Mouse (Mus musculus) T-cell, adult 2 months (primary cell): ENCODE data around the gene Gm17657.

Experiments used
- DNase-seq: peaks from one replicate; pipeline ENCODE4 v3.0.0; 2022; ENCODE audit warnings: low spot score

Gene Gm17657

GRCm38 (mm10) chr17:29485336-29486233 lies 63.9 kb downstream of the Gm17657 start:
- no peak for DNase-seq

- no peak for DNase-seq
Observed at GRCm38 (mm10) chr17:29484431-29484830, 65.0 kb downstream of the Gm17657 start.

GRCm38 (mm10) chr17:29483282-29483681 lies 66.2 kb downstream of the Gm17657 start:
- DNase-seq: no peak

- DNase-seq: no peak
Observed at GRCm38 (mm10) chr17:29482632-29483031, 66.8 kb downstream of the Gm17657 start.

- no peak for DNase-seq
Observed at GRCm38 (mm10) chr17:29480256-29480655, 69.2 kb downstream of the Gm17657 start.

GRCm38 (mm10) chr17:29478271-29478670 lies 71.2 kb downstream of the Gm17657 start:
- DNase-seq: no peak

- DNase-seq: no peak
Observed at GRCm38 (mm10) chr17:29477357-29477756, 72.1 kb downstream of the Gm17657 start.

- DNase-seq: no peak
Observed at GRCm38 (mm10) chr17:29476461-29476860, 73.0 kb downstream of the Gm17657 start.

- DNase-seq: no peak
Observed at GRCm38 (mm10) chr17:29475142-29475541, 74.3 kb downstream of the Gm17657 start.

GRCm38 (mm10) chr17:29474036-29474435 lies 75.4 kb downstream of the Gm17657 start:
- DNase-seq: no peak

- DNase-seq: no peak
Observed at GRCm38 (mm10) chr17:29473466-29473865, 76.0 kb downstream of the Gm17657 start.
